Mouse (Mus musculus) kidney, adult 8-10 months (tissue): ENCODE measurements around the gene Nav2.

ENCODE experiments used
- DNase-seq, 2 experiments: peaks; one replicate each; pipeline ENCODE4 v3.0.0; 2022

Nav2 gene

GRCm38 (mm10) chr7:48908521-48909341 lies at the start of gene Nav2:
Gene Nav2 (plus strand): TSS chr7:48908716.
- DNase-seq = no peak

GRCm38 (mm10) chr7:48859362-48859761 lies 49.2 kb upstream of the Nav2 start:
- DNase-seq = no peak

GRCm38 (mm10) chr7:48860948-48861347 lies 47.6 kb upstream of the Nav2 start:
- no peak for DNase-seq

GRCm38 (mm10) chr7:48861796-48862195 lies 46.7 kb upstream of the Nav2 start:
- DNase-seq = no peak

- DNase-seq = no peak
These were observed 44.3 kb upstream of the Nav2 start for GRCm38 (mm10) chr7:48864199-48864598.

- DNase-seq = no peak
These were observed 43.7 kb upstream of the Nav2 start for GRCm38 (mm10) chr7:48864671-48865458.

GRCm38 (mm10) chr7:48867576-48867975 lies 40.9 kb upstream of the Nav2 start:
- no peak for DNase-seq

GRCm38 (mm10) chr7:48870144-48870543 lies 38.4 kb upstream of the Nav2 start:
- DNase-seq = no peak

- DNase-seq = no peak
These were observed 37.8 kb upstream of the Nav2 start for GRCm38 (mm10) chr7:48870579-48871180.

GRCm38 (mm10) chr7:48871292-48871691 lies 37.2 kb upstream of the Nav2 start:
- DNase-seq = no peak

GRCm38 (mm10) chr7:48875096-48875495 lies 33.4 kb upstream of the Nav2 start:
- no peak for DNase-seq

- peak; percentile 40 to 44 for DNase-seq
These were observed 32.0 kb upstream of the Nav2 start for GRCm38 (mm10) chr7:48876526-48876925.

GRCm38 (mm10) chr7:48877786-48878390 lies 30.6 kb upstream of the Nav2 start:
- no peak for DNase-seq

GRCm38 (mm10) chr7:48879574-48879973 lies 28.9 kb upstream of the Nav2 start:
- no peak for DNase-seq

- DNase-seq = peak; percentile 94 to 95
These were observed 27.7 kb upstream of the Nav2 start for GRCm38 (mm10) chr7:48880591-48881481.

GRCm38 (mm10) chr7:48881486-48881885 lies 27.0 kb upstream of the Nav2 start, which contains the start of gene E2f8:
Gene E2f8 (minus strand): TSS chr7:48881596.
- DNase-seq = peak; percentile 44 to 65

- no peak for DNase-seq
These were observed 26.4 kb upstream of the Nav2 start for GRCm38 (mm10) chr7:48881971-48882609.

- no peak for DNase-seq
These were observed 24.8 kb upstream of the Nav2 start for GRCm38 (mm10) chr7:48883525-48884265.

- DNase-seq = no peak
These were observed 24.3 kb upstream of the Nav2 start for GRCm38 (mm10) chr7:48884266-48884611.

GRCm38 (mm10) chr7:48887973-48888372 lies 20.5 kb upstream of the Nav2 start:
- DNase-seq = no peak

GRCm38 (mm10) chr7:48888751-48889150 lies 19.8 kb upstream of the Nav2 start:
- DNase-seq = no peak
